ENCODE assay signal across 27 mouse cellular contexts in genomic region chr4:47327782-47328181, GRCm38 (mm10). TPM values are rescaled to one million over a fixed set of nuclear protein-coding genes. Genes with fewer than 3 reads are reported as not detected.
A peak's percentile ranks its signal among the peaks of the same experiment; 100 is the strongest.
DNase-seq lines count a peak whose midpoint lies in the region; ATAC-seq and TF ChIP-seq lines count a peak whose summit lies in the region.
"Had no signal": no experiment of that assay in that cellular context is flagged by ENCODE, and none has a peak within 500 bp of the region (broad histone marks: within the 10 kb centered on the region; RNA-seq: fewer than 3 reads in every experiment).

No protein-coding gene starts in this region.

- peak; percentile 28; the same call in 1 of the 2 replicates for TF ChIP-seq CTCF in intestine, postnatal 0 days (IDR thresholded peaks at IDR 0.05; ENCODE audit: low read depth)
- no peak for TF ChIP-seq CTCF in lung, adult 2 months (IDR thresholded peaks at IDR 0.05; ENCODE audit: insufficient read depth, low read length)

- H3K9ac ChIP-seq in intestine, postnatal 0 days (ENCODE audit: low read depth, low read length) = no peak overlapping the region
- no peak overlapping the region for H3K9ac ChIP-seq in intestine, embryonic 16.5 days (ENCODE audit: low read depth, low read length)
- H3K9ac ChIP-seq: embryonic facial prominence, embryonic 12.5 days; embryonic facial prominence, embryonic 15.5 days; forebrain, postnatal 0 days; heart, embryonic 12.5 days; heart, embryonic 15.5 days; hindbrain, embryonic 14.5 days had no signal

- DNase-seq in lung, postnatal 10 days = peak; percentile 55
- DNase-seq in lung, adult 2 months = no peak
- DNase-seq in adipocyte (ENCODE audit: low spot score) = peak; percentile 48
- no peak for DNase-seq in cerebellum, adult 9-10 months
- DNase-seq: adrenal gland, adult 8-10 months; adrenal gland, postnatal 25 days; cerebellum, adult 18-20 months; cerebellum, adult 9-11 months; cerebellum, postnatal 25 days; forebrain, postnatal 0 days; gastrocnemius, adult 2 months; gastrocnemius, postnatal 14 days; heart, adult 11 months; heart, postnatal 36 days; kidney, adult 11 months had no signal

- no peak for ATAC-seq in intestine, postnatal 0 days
- no peak for ATAC-seq in intestine, embryonic 16.5 days
- ATAC-seq: forebrain, embryonic 14.5 days; forebrain, postnatal 0 days; hindbrain, postnatal 0 days; inflammation-experienced regulatory T-cells, adult 6 months had no signal

- TF ChIP-seq POLR2A in lung, adult 2 months (IDR thresholded peaks at IDR 0.05; ENCODE audit: borderline replicate concordance, extremely low read depth, low read depth, low read length) = no peak

- no peak overlapping the region for H3K27ac ChIP-seq in intestine, postnatal 0 days (ENCODE audit: low read depth, low read length)
- H3K27ac ChIP-seq in intestine, embryonic 16.5 days (ENCODE audit: low read length) = no peak overlapping the region
- H3K27ac ChIP-seq: embryonic facial prominence, embryonic 12.5 days; embryonic facial prominence, embryonic 15.5 days; gastrocnemius, adult 2 months; heart, embryonic 15.5 days; hindbrain, embryonic 14.5 days; hindbrain, postnatal 0 days had no signal

- H3K4me2 ChIP-seq in intestine, postnatal 0 days (replicated peaks; ENCODE audit: low read depth) = no peak overlapping the region
- H3K4me2 ChIP-seq in intestine, embryonic 16.5 days (ENCODE audit: low read depth, low read length) = no peak overlapping the region
- H3K4me2 ChIP-seq: embryonic facial prominence, embryonic 12.5 days; embryonic facial prominence, embryonic 15.5 days; heart, embryonic 12.5 days; heart, embryonic 15.5 days; hindbrain, embryonic 14.5 days had no signal

- H3K4me3 ChIP-seq in intestine, postnatal 0 days (ENCODE audit: low read depth, low read length) = no peak overlapping the region
- no peak overlapping the region for H3K4me3 ChIP-seq in intestine, embryonic 16.5 days (ENCODE audit: low read length)
- no peak overlapping the region for H3K4me3 ChIP-seq in lung, adult 2 months (replicated peaks; ENCODE audit: extremely low read depth, low read depth, low read length)
- H3K4me3 ChIP-seq: embryonic facial prominence, embryonic 12.5 days; embryonic facial prominence, embryonic 15.5 days; gastrocnemius, adult 2 months; heart, embryonic 12.5 days; heart, embryonic 15.5 days had no signal

- 64% methylated on average over 3 of the region's 3 CpGs for WGBS in intestine, postnatal 0 days
- 73% methylated on average over 3 of the region's 3 CpGs for WGBS in intestine, embryonic 16.5 days
- 59% methylated on average over 3 of the region's 3 CpGs for WGBS in lung, adult 2 months

- H3K4me1 ChIP-seq in intestine, postnatal 0 days (replicated peaks; ENCODE audit: control insufficient read depth, insufficient read depth, low read length) = no peaks in the 10 kb centered on the region
- H3K4me1 ChIP-seq in intestine, embryonic 16.5 days (ENCODE audit: control insufficient read depth, insufficient read depth, low read length) = no peaks in the 10 kb centered on the region
- no peaks in the 10 kb centered on the region for H3K4me1 ChIP-seq in lung, adult 2 months (ENCODE audit: control insufficient read depth, insufficient read depth, low read length)
- H3K4me1 ChIP-seq: embryonic facial prominence, embryonic 12.5 days; embryonic facial prominence, embryonic 15.5 days; heart, embryonic 12.5 days; heart, embryonic 15.5 days had no signal

- H3K27me3 ChIP-seq in intestine, postnatal 0 days (replicated peaks; ENCODE audit: control insufficient read depth, insufficient read depth, low read length) = 0 out of 2 replicates have a peak, but pooled peaks cover 3% of the 10 kb centered on the region
- H3K27me3 ChIP-seq in intestine, embryonic 16.5 days (replicated peaks; ENCODE audit: control insufficient read depth, insufficient read depth, low read length) = no peaks in the 10 kb centered on the region
- H3K27me3 ChIP-seq: CH12.LX; embryonic facial prominence, embryonic 12.5 days; embryonic facial prominence, embryonic 15.5 days; heart, embryonic 12.5 days; heart, embryonic 15.5 days had no signal

- H3K9me3 ChIP-seq in intestine, postnatal 0 days (ENCODE audit: control insufficient read depth) = no peaks in the 10 kb centered on the region
- no peaks in the 10 kb centered on the region for H3K9me3 ChIP-seq in intestine, embryonic 16.5 days (ENCODE audit: control insufficient read depth, low read length)
- H3K9me3 ChIP-seq: embryonic facial prominence, embryonic 12.5 days; embryonic facial prominence, embryonic 15.5 days; G1E; heart, embryonic 12.5 days; heart, embryonic 15.5 days had no signal

- no peaks in the 10 kb centered on the region for H3K36me3 ChIP-seq in intestine, postnatal 0 days (ENCODE audit: control insufficient read depth, insufficient read depth)
- no peaks in the 10 kb centered on the region for H3K36me3 ChIP-seq in intestine, embryonic 16.5 days (ENCODE audit: control insufficient read depth, insufficient read depth, low read length)
- H3K36me3 ChIP-seq: embryonic facial prominence, embryonic 12.5 days; embryonic facial prominence, embryonic 15.5 days; G1E; heart, embryonic 12.5 days; heart, embryonic 15.5 days had no signal

RNA-seq across cellular contexts. Expression of gene Tgfbr1, which starts 25.2 kb away (rescaled TPM):
- polyA plus RNA-seq in intestine, postnatal 0 days (2015; fragmentation: Nextera tagmentation; extraction: Ambion mirVana) = 9.6 and 9.9 TPM in 2 replicates
- polyA plus RNA-seq in intestine, embryonic 16.5 days (2015; fragmentation: Nextera tagmentation; extraction: Ambion mirVana) = 17.5 and 20.6 TPM in 2 replicates
- polyA plus RNA-seq in lung, adult 2 months (2012; rRNA removed) = 6.2 and 9.9 TPM in 2 replicates

Comparison
In these comparisons a context has a peak if more than half of its experiments do, and no peak if none do; other contexts are left out.
1. DNase-seq: peak in lung, postnatal 10 days (single experiment) and adipocyte (single experiment); none in lung, adult 2 months (single experiment) and cerebellum, adult 9-10 months (single experiment).